Mouse (Mus musculus): ENCODE data around the gene Hs2st1. TPM values are rescaled to one million over a fixed set of nuclear protein-coding genes. Genes with fewer than 3 reads are reported as not detected.

The Hs2st1 gene
- polyA plus RNA-seq, 1 experiment from 2014 or later = 13.7 TPM

- Histone ChIP-seq H3K4me1 (peaks cover 23% of the 10 kb centered on the region), H3K9me3 (0 out of 2 replicates have a peak, but pooled peaks cover 6% of the 10 kb centered on the region), H3K27ac (no peak overlapping the region), H3K4me3 (no peak overlapping the region), H3K36me3 (replicated peaks) (no peaks in the 10 kb centered on the region), H3K27me3 (ENCODE audit: poor library complexity, severe bottlenecking) (no peaks in the 10 kb centered on the region)
- WGBS = 93% methylated on average over 4 of the region's 4 CpGs
- DNase-seq (ENCODE audit: extremely low spot score, low spot score) = no peak
Observed at GRCm38 (mm10) chr3:144508342-144508741, 61.6 kb downstream of the Hs2st1 start.

GRCm38 (mm10) chr3:144507885-144508284, 62.1 kb downstream of the Hs2st1 start:
- Histone ChIP-seq H3K4me3 (no peak overlapping the region), H3K36me3 (replicated peaks) (no peaks in the 10 kb centered on the region), H3K27me3 (ENCODE audit: poor library complexity, severe bottlenecking) (no peaks in the 10 kb centered on the region), H3K4me1 (peaks cover 23% of the 10 kb centered on the region), H3K9me3 (0 out of 2 replicates have a peak, but pooled peaks cover 6% of the 10 kb centered on the region), H3K27ac (no peak overlapping the region)
- 51% methylated on average over 5 of the region's 5 CpGs for WGBS
- no peak for DNase-seq (ENCODE audit: extremely low spot score, low spot score)

GRCm38 (mm10) chr3:144506213-144506612, 63.8 kb downstream of the Hs2st1 start:
- no peaks in the 10 kb centered on the region for H3K27me3 ChIP-seq (ENCODE audit: poor library complexity, severe bottlenecking)
- no peak overlapping the region for H3K27ac ChIP-seq
- H3K4me1 ChIP-seq = peaks cover 23% of the 10 kb centered on the region
- no peak for DNase-seq (ENCODE audit: extremely low spot score, low spot score)
- 0 out of 2 replicates have a peak, but pooled peaks cover 6% of the 10 kb centered on the region for H3K9me3 ChIP-seq
- 39% methylated on average over 3 of the region's 3 CpGs for WGBS
- no peaks in the 10 kb centered on the region for H3K36me3 ChIP-seq (replicated peaks)
- no peak overlapping the region for H3K4me3 ChIP-seq

- Histone ChIP-seq H3K4me3 (no peak overlapping the region), H3K27ac (no peak overlapping the region), H3K4me1 (peaks cover 17% of the 10 kb centered on the region), H3K36me3 (replicated peaks) (no peaks in the 10 kb centered on the region), H3K27me3 (ENCODE audit: poor library complexity, severe bottlenecking) (no peaks in the 10 kb centered on the region), H3K9me3 (no peaks in the 10 kb centered on the region)
- no peak for DNase-seq (ENCODE audit: extremely low spot score, low spot score)
- 84% methylated on average over 7 of the region's 7 CpGs for WGBS
Observed at GRCm38 (mm10) chr3:144501930-144502329, 68.1 kb downstream of the Hs2st1 start.

GRCm38 (mm10) chr3:144496762-144497161, 73.2 kb downstream of the Hs2st1 start:
- H3K27ac ChIP-seq = no peak overlapping the region
- H3K9me3 ChIP-seq = no peaks in the 10 kb centered on the region
- H3K4me1 ChIP-seq = peaks cover 6% of the 10 kb centered on the region; the same call in 1 of the 2 replicates
- H3K4me3 ChIP-seq = no peak overlapping the region
- H3K27me3 ChIP-seq (ENCODE audit: poor library complexity, severe bottlenecking) = no peaks in the 10 kb centered on the region
- no peak for DNase-seq (ENCODE audit: extremely low spot score, low spot score)
- H3K36me3 ChIP-seq (replicated peaks) = no peaks in the 10 kb centered on the region
- WGBS = 93% methylated on average over 5 of the region's 5 CpGs

- Histone ChIP-seq H3K4me1 (peaks cover 6% of the 10 kb centered on the region; the same call in 1 of the 2 replicates), H3K4me3 (no peak overlapping the region), H3K27me3 (ENCODE audit: poor library complexity, severe bottlenecking) (no peaks in the 10 kb centered on the region), H3K27ac (0 out of 2 replicates have a peak overlapping the region, but pooled peaks have one; percentile 35), H3K9me3 (no peaks in the 10 kb centered on the region), H3K36me3 (replicated peaks) (no peaks in the 10 kb centered on the region)
- WGBS = 82% methylated on average over 5 of the region's 5 CpGs
- no peak for DNase-seq (ENCODE audit: extremely low spot score, low spot score)
Observed at GRCm38 (mm10) chr3:144494838-144495237, 75.1 kb downstream of the Hs2st1 start.

- 96% methylated on average over 2 of the region's 2 CpGs for WGBS
- no peak overlapping the region for H3K4me3 ChIP-seq
- H3K9me3 ChIP-seq = no peaks in the 10 kb centered on the region
- H3K4me1 ChIP-seq = no peaks in the 10 kb centered on the region
- DNase-seq (ENCODE audit: extremely low spot score, low spot score) = no peak
- H3K27ac ChIP-seq = no peak overlapping the region
- H3K27me3 ChIP-seq (ENCODE audit: poor library complexity, severe bottlenecking) = no peaks in the 10 kb centered on the region
- H3K36me3 ChIP-seq (replicated peaks) = no peaks in the 10 kb centered on the region
Observed at GRCm38 (mm10) chr3:144488787-144489186, 81.2 kb downstream of the Hs2st1 start.

GRCm38 (mm10) chr3:144480595-144480994, 89.4 kb downstream of the Hs2st1 start:
- WGBS = 90% methylated on average over 5 of the region's 5 CpGs
- H3K36me3 ChIP-seq (replicated peaks) = no peaks in the 10 kb centered on the region; the same call in 1 of the 2 replicates
- no peak for DNase-seq (ENCODE audit: extremely low spot score, low spot score)
- H3K27me3 ChIP-seq (ENCODE audit: poor library complexity, severe bottlenecking) = no peaks in the 10 kb centered on the region
- H3K4me3 ChIP-seq = no peak overlapping the region
- no peaks in the 10 kb centered on the region; the same call in 1 of the 2 replicates for H3K9me3 ChIP-seq
- H3K27ac ChIP-seq = no peak overlapping the region
- peaks cover 10% of the 10 kb centered on the region for H3K4me1 ChIP-seq

GRCm38 (mm10) chr3:144478427-144478794, 91.6 kb downstream of the Hs2st1 start:
- H3K27me3 ChIP-seq (ENCODE audit: poor library complexity, severe bottlenecking) = no peaks in the 10 kb centered on the region
- no peak overlapping the region for H3K27ac ChIP-seq
- H3K4me3 ChIP-seq = no peak overlapping the region
- WGBS = 92% methylated on average over 7 of the region's 7 CpGs
- peaks cover 10% of the 10 kb centered on the region for H3K4me1 ChIP-seq
- no peak for DNase-seq (ENCODE audit: extremely low spot score, low spot score)
- H3K9me3 ChIP-seq = no peaks in the 10 kb centered on the region; the same call in 1 of the 2 replicates
- H3K36me3 ChIP-seq (replicated peaks) = no peaks in the 10 kb centered on the region; the same call in 1 of the 2 replicates

GRCm38 (mm10) chr3:144477707-144478426, 92.1 kb downstream of the Hs2st1 start:
- H3K36me3 ChIP-seq (replicated peaks) = no peaks in the 10 kb centered on the region; the same call in 1 of the 2 replicates
- no peak for DNase-seq (ENCODE audit: extremely low spot score, low spot score)
- H3K4me3 ChIP-seq = no peak overlapping the region
- WGBS = 92% methylated on average over 12 of the region's 12 CpGs
- no peaks in the 10 kb centered on the region; the same call in 1 of the 2 replicates for H3K9me3 ChIP-seq
- H3K27ac ChIP-seq = no peak overlapping the region
- H3K4me1 ChIP-seq = peaks cover 10% of the 10 kb centered on the region
- no peaks in the 10 kb centered on the region for H3K27me3 ChIP-seq (ENCODE audit: poor library complexity, severe bottlenecking)

- Histone ChIP-seq H3K27me3 (ENCODE audit: poor library complexity, severe bottlenecking) (no peaks in the 10 kb centered on the region), H3K27ac (no peak overlapping the region), H3K4me3 (no peak overlapping the region), H3K9me3 (no peaks in the 10 kb centered on the region; the same call in 1 of the 2 replicates), H3K36me3 (replicated peaks) (no peaks in the 10 kb centered on the region; the same call in 1 of the 2 replicates), H3K4me1 (peaks cover 22% of the 10 kb centered on the region)
- WGBS = 94% methylated on average over 5 of the region's 5 CpGs
- no peak for DNase-seq (ENCODE audit: extremely low spot score, low spot score)
Observed at GRCm38 (mm10) chr3:144475891-144476290, 94.1 kb downstream of the Hs2st1 start.

GRCm38 (mm10) chr3:144474726-144475125, 95.3 kb downstream of the Hs2st1 start:
- Histone ChIP-seq H3K4me3 (no peak overlapping the region), H3K9me3 (no peaks in the 10 kb centered on the region; the same call in 1 of the 2 replicates), H3K36me3 (replicated peaks) (no peaks in the 10 kb centered on the region; the same call in 1 of the 2 replicates), H3K27me3 (ENCODE audit: poor library complexity, severe bottlenecking) (no peaks in the 10 kb centered on the region), H3K27ac (no peak overlapping the region), H3K4me1 (peaks cover 28% of the 10 kb centered on the region)
- no peak for DNase-seq (ENCODE audit: extremely low spot score, low spot score)
- WGBS = 88% methylated on average over 5 of the region's 5 CpGs

- Histone ChIP-seq H3K4me1 (peaks cover 23% of the 10 kb centered on the region), H3K36me3 (replicated peaks) (no peaks in the 10 kb centered on the region), H3K27ac (no peak overlapping the region), H3K4me3 (no peak overlapping the region), H3K27me3 (ENCODE audit: poor library complexity, severe bottlenecking) (no peaks in the 10 kb centered on the region), H3K9me3 (no peaks in the 10 kb centered on the region; the same call in 1 of the 2 replicates)
- no peak for DNase-seq (ENCODE audit: extremely low spot score, low spot score)
- WGBS = 81% methylated on average over 3 of the region's 3 CpGs
Observed at GRCm38 (mm10) chr3:144471954-144472353, 98.0 kb downstream of the Hs2st1 start.

All from forebrain, embryonic 10.5 days (tissue).